In genomic region chr14:20048481-20048835, GRCm38 (mm10) we compare ENCODE assay signal across 18 mouse cellular contexts.
DNase-seq lines count a peak whose midpoint lies in the region; ATAC-seq and TF ChIP-seq lines count a peak whose summit lies in the region.
"Had no signal": no experiment of that assay in that cellular context is flagged by ENCODE, and none has a peak within 500 bp of the region (broad histone marks: within the 10 kb centered on the region; RNA-seq: fewer than 3 reads in every experiment).

No protein-coding gene starts in this region.

- 9% methylated on average over 2 of the region's 2 CpGs for WGBS in forebrain, postnatal 0 days
- WGBS in midbrain, embryonic 12.5 days: 21% methylated on average over 2 of the region's 2 CpGs

- DNase-seq in retina, embryonic 14.5 days (ENCODE audit: low spot score): peak; percentile 41
- no peak for DNase-seq in retina, postnatal 1 day
- no peak for DNase-seq in forebrain, postnatal 0 days
- no peak for DNase-seq in ovary, postnatal 10 days (ENCODE audit: low spot score)
- DNase-seq in spleen, postnatal 4 days (ENCODE audit: low spot score in 2 of 2): no peak
- no peak for DNase-seq in lung, postnatal 14 days
- no peak for DNase-seq in heart, adult 18-20 months
- DNase-seq: adrenal gland, postnatal 25 days; B cell, adult 2 months; cerebellum, adult 9-11 months; liver; lung, adult 2 months; right cerebral cortex, postnatal 4 days; thymus, adult 2 months had no signal

- H3K4me1 ChIP-seq in forebrain, postnatal 0 days (ENCODE audit: insufficient read depth): peaks cover 7% of the 10 kb centered on the region; the same call in 1 of the 2 replicates
- peaks cover 14% of the 10 kb centered on the region for H3K4me1 ChIP-seq in midbrain, embryonic 12.5 days

- TF ChIP-seq CTCF in forebrain, postnatal 0 days (IDR thresholded peaks at IDR 0.05; ENCODE audit: low read depth): no peak

- peak; percentile 21 for ATAC-seq in forebrain, postnatal 0 days
- ATAC-seq in midbrain, embryonic 12.5 days (ENCODE audit: low FRiP score, low read depth): peak; percentile 44; the same call in 1 of the 2 replicates

- H3K4me3 ChIP-seq in forebrain, postnatal 0 days (ENCODE audit: low read depth, low read length): no peak overlapping the region
- H3K4me3 ChIP-seq in midbrain, embryonic 12.5 days: no peak overlapping the region
- H3K4me3 ChIP-seq: heart, embryonic 15.5 days; myocyte had no signal

- no peak overlapping the region for H3K9ac ChIP-seq in forebrain, postnatal 0 days
- no peak overlapping the region for H3K9ac ChIP-seq in midbrain, embryonic 12.5 days (replicated peaks)
- H3K9ac ChIP-seq: heart, embryonic 15.5 days had no signal

- H3K9me3 ChIP-seq in forebrain, postnatal 0 days (ENCODE audit: low read length): no peaks in the 10 kb centered on the region
- no peaks in the 10 kb centered on the region for H3K9me3 ChIP-seq in midbrain, embryonic 12.5 days
- H3K9me3 ChIP-seq: G1E; heart, embryonic 15.5 days had no signal

- no peaks in the 10 kb centered on the region for H3K27me3 ChIP-seq in forebrain, postnatal 0 days (ENCODE audit: insufficient read depth, low read length)
- H3K27me3 ChIP-seq in midbrain, embryonic 12.5 days: no peaks in the 10 kb centered on the region
- H3K27me3 ChIP-seq: heart, embryonic 15.5 days had no signal

- peak overlapping the region; percentile 79; the same call in 1 of the 2 replicates for H3K27ac ChIP-seq in forebrain, postnatal 0 days (ENCODE audit: low read depth, low read length)
- peak overlapping the region; percentile 69 for H3K27ac ChIP-seq in midbrain, embryonic 12.5 days (replicated peaks)
- H3K27ac ChIP-seq: heart, embryonic 15.5 days had no signal

- H3K4me2 ChIP-seq in forebrain, postnatal 0 days (ENCODE audit: low read depth): no peak overlapping the region
- H3K4me2 ChIP-seq in midbrain, embryonic 12.5 days (replicated peaks): no peak overlapping the region
- H3K4me2 ChIP-seq: heart, embryonic 15.5 days had no signal

- H3K36me3 ChIP-seq in forebrain, postnatal 0 days (ENCODE audit: insufficient read depth): no peaks in the 10 kb centered on the region
- no peaks in the 10 kb centered on the region for H3K36me3 ChIP-seq in midbrain, embryonic 12.5 days
- H3K36me3 ChIP-seq: G1E; heart, embryonic 15.5 days had no signal
